29 mouse cellular contexts compared by ENCODE assay signal in the genomic region with DNA sequence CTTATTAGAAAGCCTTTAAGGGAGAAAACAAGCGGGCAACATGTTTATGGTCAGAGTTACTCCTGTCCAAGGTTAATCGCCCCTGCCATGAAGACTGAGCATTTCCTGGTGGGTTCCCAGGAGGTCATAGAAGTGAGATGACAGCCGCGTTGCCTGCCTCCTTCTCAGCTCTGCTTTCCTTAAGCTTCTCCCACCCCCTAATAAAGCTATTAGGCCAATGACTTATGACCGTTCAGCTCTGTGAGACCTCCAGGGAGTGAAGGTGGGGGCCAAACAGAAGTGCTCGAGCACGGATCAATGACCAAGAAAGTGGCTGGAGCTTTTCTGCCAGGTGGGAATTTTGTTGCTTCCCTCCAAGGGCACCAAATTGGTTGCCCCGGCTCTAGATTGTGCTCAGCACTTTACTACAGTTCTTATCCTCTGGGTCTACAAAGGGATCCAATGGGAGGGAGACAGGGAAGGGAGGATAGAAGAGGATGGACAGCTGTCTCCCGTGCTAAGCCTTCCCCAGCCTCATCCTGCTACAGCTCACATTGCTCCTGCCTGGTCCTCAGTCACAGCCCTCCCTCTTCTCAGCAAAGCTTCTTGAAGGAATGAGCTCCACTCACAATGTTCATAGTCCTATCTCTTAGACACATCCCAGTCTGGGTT.
A peak's percentile ranks its signal among the peaks of the same experiment; 100 is the strongest.
DNase-seq lines count a peak whose midpoint lies in the region; ATAC-seq lines count a peak whose summit lies in the region.
"Had no signal": no experiment of that assay in that cellular context is flagged by ENCODE, and none has a peak within 500 bp of the region (broad histone marks: within the 10 kb centered on the region; RNA-seq: fewer than 3 reads in every experiment).

No protein-coding gene starts in this region.

- no peak overlapping the region for H3K4me3 ChIP-seq in kidney, embryonic 16.5 days (ENCODE audit: low read length)
- H3K4me3 ChIP-seq in midbrain, embryonic 16.5 days (ENCODE audit: low read depth, low read length), result no peak overlapping the region
- no peak overlapping the region for H3K4me3 ChIP-seq in midbrain, embryonic 10.5 days
- H3K4me3 ChIP-seq: embryonic facial prominence, embryonic 12.5 days; forebrain, embryonic 15.5 days; heart, embryonic 12.5 days; intestine, embryonic 15.5 days; layer of hippocampus, adult 2 months; left cerebral cortex, adult 2 months; liver, embryonic 12.5 days; megakaryocyte, embryonic 14.5 days had no signal

- H3K27ac ChIP-seq in kidney, embryonic 16.5 days (ENCODE audit: low read length), result no peak overlapping the region
- peak overlapping the region; percentile 51 for H3K27ac ChIP-seq in midbrain, embryonic 16.5 days (ENCODE audit: low read length)
- H3K27ac ChIP-seq in midbrain, embryonic 10.5 days (replicated peaks), result no peak overlapping the region
- H3K27ac ChIP-seq: embryonic facial prominence, embryonic 12.5 days; hindbrain, postnatal 0 days; intestine, embryonic 15.5 days; layer of hippocampus, adult 2 months; left cerebral cortex, adult 2 months; liver, embryonic 12.5 days had no signal

- peak; percentile 28 for DNase-seq in heart, adult 11 months
- DNase-seq in heart, adult 9 months (ENCODE audit: low spot score in 2 of 2), result no peak
- DNase-seq in kidney, postnatal 36 days, result no peak
- DNase-seq in midbrain, embryonic 10.5 days (ENCODE audit: low spot score), result no peak
- no peak for DNase-seq in adrenal gland, adult (ENCODE audit: inconsistent age in 2 of 2, low spot score in 1 of 2)
- DNase-seq: adrenal gland, postnatal 10 days; cerebellum, adult 8-10 months; cerebellum, postnatal 25 days; gastrocnemius, postnatal 25 days; heart, adult 18-20 months; heart, postnatal 4 days; kidney, postnatal 14 days; liver, postnatal 0 days; lung, postnatal 36 days; right cerebral cortex, postnatal 25 days; thymus, adult 2 months; thymus, postnatal 36 days had no signal

- H3K9ac ChIP-seq in kidney, embryonic 16.5 days (replicated peaks; ENCODE audit: low read length), result no peak overlapping the region
- H3K9ac ChIP-seq in midbrain, embryonic 16.5 days (ENCODE audit: low read depth, low read length), result no peak overlapping the region
- H3K9ac ChIP-seq: embryonic facial prominence, embryonic 12.5 days; forebrain, embryonic 15.5 days; heart, embryonic 12.5 days; intestine, embryonic 15.5 days; liver, embryonic 12.5 days; liver, postnatal 0 days had no signal

- H3K27me3 ChIP-seq in kidney, embryonic 16.5 days (ENCODE audit: insufficient read depth, low read length), result no peaks in the 10 kb centered on the region
- H3K27me3 ChIP-seq in midbrain, embryonic 16.5 days (ENCODE audit: control insufficient read depth, insufficient read depth, low read depth, low read length), result no peaks in the 10 kb centered on the region
- H3K27me3 ChIP-seq in midbrain, embryonic 10.5 days (ENCODE audit: low read depth, poor library complexity, severe bottlenecking), result no peaks in the 10 kb centered on the region
- H3K27me3 ChIP-seq: embryonic facial prominence, embryonic 12.5 days; forebrain, embryonic 15.5 days; intestine, embryonic 15.5 days; liver, embryonic 12.5 days; megakaryocyte, embryonic 14.5 days had no signal

- peak; percentile 87 for ATAC-seq in kidney, embryonic 16.5 days (ENCODE audit: low FRiP score, low TSS enrichment)
- ATAC-seq in midbrain, embryonic 16.5 days, result no peak
- ATAC-seq: forebrain, embryonic 15.5 days; hindbrain, postnatal 0 days; intestine, embryonic 15.5 days; liver, embryonic 12.5 days; liver, postnatal 0 days had no signal

- H3K36me3 ChIP-seq in kidney, embryonic 16.5 days (ENCODE audit: insufficient read depth, low read length), result no peaks in the 10 kb centered on the region
- H3K36me3 ChIP-seq in midbrain, embryonic 16.5 days (ENCODE audit: control insufficient read depth, insufficient read depth, low read length), result no peaks in the 10 kb centered on the region
- no peaks in the 10 kb centered on the region for H3K36me3 ChIP-seq in midbrain, embryonic 10.5 days
- H3K36me3 ChIP-seq: embryonic facial prominence, embryonic 12.5 days; forebrain, embryonic 15.5 days; G1E; heart, embryonic 12.5 days; intestine, embryonic 15.5 days; liver, embryonic 12.5 days had no signal

- peak overlapping the region; percentile 44 for H3K4me2 ChIP-seq in kidney, embryonic 16.5 days (replicated peaks; ENCODE audit: low read depth, low read length)
- H3K4me2 ChIP-seq in midbrain, embryonic 16.5 days (ENCODE audit: low read length), result no peak overlapping the region
- H3K4me2 ChIP-seq: embryonic facial prominence, embryonic 12.5 days; forebrain, embryonic 15.5 days; heart, embryonic 12.5 days; intestine, embryonic 15.5 days; liver, embryonic 12.5 days had no signal

- WGBS in kidney, embryonic 16.5 days, result 9% methylated on average over 9 of the region's 9 CpGs
- 69% methylated on average over 9 of the region's 9 CpGs for WGBS in midbrain, embryonic 16.5 days
- WGBS in midbrain, embryonic 10.5 days, result 85% methylated on average over 9 of the region's 9 CpGs

- H3K9me3 ChIP-seq in kidney, embryonic 16.5 days (ENCODE audit: low read length), result no peaks in the 10 kb centered on the region
- no peaks in the 10 kb centered on the region for H3K9me3 ChIP-seq in midbrain, embryonic 16.5 days (replicated peaks; ENCODE audit: control insufficient read depth, low read length, poor library complexity, severe bottlenecking)
- H3K9me3 ChIP-seq in midbrain, embryonic 10.5 days (replicated peaks), result no peaks in the 10 kb centered on the region
- H3K9me3 ChIP-seq: embryonic facial prominence, embryonic 12.5 days; forebrain, embryonic 15.5 days; heart, embryonic 12.5 days; intestine, embryonic 15.5 days; liver, embryonic 12.5 days; megakaryocyte, embryonic 14.5 days had no signal

- H3K4me1 ChIP-seq in kidney, embryonic 16.5 days (ENCODE audit: insufficient read depth, low read length), result peaks cover 19% of the 10 kb centered on the region
- peaks cover 27% of the 10 kb centered on the region for H3K4me1 ChIP-seq in midbrain, embryonic 16.5 days (ENCODE audit: control insufficient read depth, insufficient read depth, low read length)
- H3K4me1 ChIP-seq in midbrain, embryonic 10.5 days, result peaks cover 16% of the 10 kb centered on the region
- H3K4me1 ChIP-seq: liver, embryonic 12.5 days; megakaryocyte, embryonic 14.5 days had no signal
